8 mouse cellular contexts compared by ENCODE assay signal in the genomic region with DNA sequence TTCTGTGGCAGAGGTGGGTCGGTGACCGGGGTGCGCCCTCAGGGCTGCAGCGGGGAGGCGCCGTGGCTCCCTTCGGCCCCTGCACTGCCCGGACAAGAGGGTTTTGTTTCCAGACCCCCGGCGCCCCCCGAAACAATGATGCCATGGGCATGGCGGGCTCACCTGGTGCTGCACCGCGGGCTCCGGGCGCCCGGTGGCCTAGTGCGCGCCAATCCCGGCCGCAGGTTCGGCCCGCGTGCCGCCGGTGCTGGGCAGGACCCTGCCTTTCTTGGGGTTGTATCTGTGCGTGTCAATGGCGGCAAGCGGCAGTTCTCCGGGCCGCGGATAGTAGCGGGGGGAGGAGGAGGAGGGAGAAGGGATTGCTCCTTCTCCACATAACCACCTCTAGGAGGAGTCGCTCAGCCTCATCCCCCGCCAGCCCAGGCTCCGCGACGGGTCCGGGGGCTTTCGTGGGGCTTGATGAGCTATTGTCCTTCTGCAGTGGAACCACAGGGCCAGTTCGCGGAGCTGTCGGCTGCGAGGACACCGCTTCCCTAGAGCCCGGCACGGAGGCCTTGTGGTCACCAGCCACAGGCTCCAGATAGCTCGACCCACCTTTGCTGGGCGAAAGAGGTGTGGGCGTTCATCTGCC. TPM values are rescaled to one million over a fixed set of nuclear protein-coding genes. Genes with fewer than 3 reads are reported as not detected.
DNase-seq lines count a peak whose midpoint lies in the region; ATAC-seq lines count a peak whose summit lies in the region.

A gene (minus strand): TSS at position 527 of the 631 bp plus-strand sequence.

- peaks cover 16% of the 10 kb centered on the region for H3K4me1 ChIP-seq in intestine, embryonic 15.5 days (replicated peaks)

- no peaks in the 10 kb centered on the region for H3K9me3 ChIP-seq in intestine, embryonic 15.5 days

- peak; percentile 75 for DNase-seq in adrenal gland, postnatal 10 days
- DNase-seq in embryo, embryonic 10.5 days (ENCODE audit: low spot score): peak; percentile 89
- peak; percentile 33 to 36 for DNase-seq in gastrocnemius, postnatal 36 days
- peak; percentile 71 to 81 for DNase-seq in left cerebral cortex, postnatal 14 days (ENCODE audit: low spot score in 2 of 2)
- peak; percentile 81 for DNase-seq in right cerebral cortex, postnatal 4 days

- no peaks in the 10 kb centered on the region for H3K27me3 ChIP-seq in intestine, embryonic 15.5 days (replicated peaks)

- peak within 1 kb of the TSS; percentile 95 for H3K9ac ChIP-seq in intestine, embryonic 15.5 days

- peak within 1 kb of the TSS; percentile 85 for H3K4me2 ChIP-seq in intestine, embryonic 15.5 days (replicated peaks)

- intact Hi-C loops in gastrocnemius, postnatal 36 days (cut with DNase I): no loop called here
- intact Hi-C loops in left cerebral cortex, postnatal 14 days (cut with DNase I): no loop called here

- ATAC-seq in intestine, embryonic 15.5 days: peak; percentile 86
- 0 out of 2 replicates have a peak, but pooled peaks have one; percentile 14 for ATAC-seq in megakaryocyte progenitor cell, adult 5-6 weeks (replicated peaks; ENCODE audit: poor library complexity)
- no peak for ATAC-seq in megakaryocyte-erythroid progenitor cell, adult 5-6 weeks (replicated peaks; ENCODE audit: low FRiP score, low TSS enrichment, poor library complexity, severe bottlenecking)

- under 1% methylated on average over 47 of the region's 50 CpGs for WGBS in intestine, embryonic 15.5 days

- H3K4me3 ChIP-seq in intestine, embryonic 15.5 days (replicated peaks): peak within 1 kb of the TSS; percentile 91

- H3K36me3 ChIP-seq in intestine, embryonic 15.5 days: no peaks in the 10 kb centered on the region

- peak within 1 kb of the TSS; percentile 93 for H3K27ac ChIP-seq in intestine, embryonic 15.5 days

RNA-seq across cellular contexts. Expression of the gene that starts here (rescaled TPM):
- total RNA-seq in adrenal gland, postnatal 10 days (2021): 10 to 100 TPM; 13.4 to 16.9 TPM
- total RNA-seq in gastrocnemius, postnatal 36 days (2021): 1 to 10 TPM in 1 of 2 experiments, under 1 TPM in 1; 0.52 to 1.0 TPM
- polyA plus RNA-seq in intestine, embryonic 15.5 days (2015; fragmentation: Nextera tagmentation; extraction: Ambion mirVana): 90.4 and 108 TPM in 2 replicates
- 10 to 100 TPM; 36.6 to 40.4 TPM for total RNA-seq in left cerebral cortex, postnatal 14 days (2021)
- total RNA-seq in megakaryocyte progenitor cell, adult 5-6 weeks (2015): 2.0 and 2.2 TPM in 2 replicates
- total RNA-seq in megakaryocyte progenitor cell, adult 5-6 weeks (2017): 2.2 and 2.9 TPM in 2 replicates
- not detected in 2 replicates for total RNA-seq in megakaryocyte-erythroid progenitor cell, adult 5-6 weeks (2014; fragmentation: Nextera tagmentation)
- total RNA-seq in megakaryocyte-erythroid progenitor cell, adult 5-6 weeks (2017): not detected in 2 replicates

Comparison
In these comparisons a context has a peak if more than half of its experiments do, and no peak if none do; other contexts are left out.
1. DNase-seq: peak in every context shown above with its lines; median percentile 89 in embryo, embryonic 10.5 days; 81 in right cerebral cortex, postnatal 4 days; 76 in left cerebral cortex, postnatal 14 days; 75 in adrenal gland, postnatal 10 days; 34 in gastrocnemius, postnatal 36 days.